Comparison of ENCODE assay signal across 20 mouse cellular contexts in the genomic region with DNA sequence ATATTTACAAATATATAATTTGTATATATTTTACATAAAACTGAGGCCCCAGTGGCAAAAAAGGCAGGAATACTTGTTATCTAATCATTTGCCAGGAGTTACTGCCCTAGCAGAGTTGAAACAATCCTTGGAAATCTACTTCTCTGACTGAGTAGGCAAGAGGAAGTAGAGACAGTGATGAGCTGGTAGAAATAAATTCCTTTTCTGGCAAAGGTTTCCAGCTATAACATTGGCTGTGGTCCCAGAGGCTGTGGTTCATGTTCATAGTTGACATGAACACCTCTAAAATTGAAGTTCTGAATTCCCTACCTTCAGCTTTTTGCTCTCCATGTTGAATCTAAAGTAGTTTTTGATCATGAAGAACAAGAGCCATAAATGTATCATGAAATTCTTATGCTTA. TPM values are rescaled to one million over a fixed set of nuclear protein-coding genes. Genes with fewer than 3 reads are reported as not detected.
DNase-seq lines count a peak whose midpoint lies in the region; ATAC-seq and TF ChIP-seq lines count a peak whose summit lies in the region.
"Had no signal": no experiment of that assay in that cellular context is flagged by ENCODE, and none has a peak within 500 bp of the region (broad histone marks: within the 10 kb centered on the region; RNA-seq: fewer than 3 reads in every experiment).

No protein-coding gene starts in this region.

- H3K27me3 ChIP-seq in heart, embryonic 13.5 days (replicated peaks) = no peaks in the 10 kb centered on the region
- no peaks in the 10 kb centered on the region for H3K27me3 ChIP-seq in lung, embryonic 16.5 days (ENCODE audit: control insufficient read depth, insufficient read depth, low read depth, low read length)
- no peaks in the 10 kb centered on the region for H3K27me3 ChIP-seq in midbrain, embryonic 11.5 days (ENCODE audit: control insufficient read depth, insufficient read depth, low read length)
- H3K27me3 ChIP-seq: forebrain, embryonic 15.5 days; hindbrain, embryonic 13.5 days; kidney, embryonic 15.5 days had no signal

- peaks cover 19% of the 10 kb centered on the region for H3K4me1 ChIP-seq in heart, embryonic 13.5 days
- H3K4me1 ChIP-seq in lung, embryonic 16.5 days (replicated peaks; ENCODE audit: control insufficient read depth, insufficient read depth, low read length) = 0 out of 2 replicates have a peak, but pooled peaks cover 4% of the 10 kb centered on the region
- peaks cover 14% of the 10 kb centered on the region for H3K4me1 ChIP-seq in embryonic fibroblast, embryonic 13.5 days (ENCODE audit: control insufficient read depth, insufficient read depth, low read length)
- H3K4me1 ChIP-seq in midbrain, embryonic 11.5 days (ENCODE audit: control insufficient read depth, insufficient read depth, low read length) = no peaks in the 10 kb centered on the region
- H3K4me1 ChIP-seq: forebrain, embryonic 15.5 days; hindbrain, embryonic 13.5 days had no signal

- no peak overlapping the region for H3K9ac ChIP-seq in heart, embryonic 13.5 days
- H3K9ac ChIP-seq in lung, embryonic 16.5 days (ENCODE audit: low read length) = no peak overlapping the region
- no peak overlapping the region for H3K9ac ChIP-seq in midbrain, embryonic 11.5 days (ENCODE audit: low read length)
- H3K9ac ChIP-seq: forebrain, embryonic 15.5 days; hindbrain, embryonic 13.5 days; kidney, embryonic 15.5 days had no signal

- no peak for TF ChIP-seq POLR2A in embryonic fibroblast, embryonic 13.5 days (IDR thresholded peaks at IDR 0.05; ENCODE audit: low read depth, low read length)

- intact Hi-C loops in heart, postnatal 14 days (cut with DNase I) = no loop called here

- no peak for TF ChIP-seq CTCF in embryonic fibroblast, embryonic 13.5 days (IDR thresholded peaks at IDR 0.05; ENCODE audit: borderline replicate concordance, insufficient read depth, low read length)

- H3K36me3 ChIP-seq in heart, embryonic 13.5 days = no peaks in the 10 kb centered on the region
- no peaks in the 10 kb centered on the region for H3K36me3 ChIP-seq in lung, embryonic 16.5 days (ENCODE audit: control insufficient read depth, insufficient read depth, low read length)
- H3K36me3 ChIP-seq in midbrain, embryonic 11.5 days (ENCODE audit: control insufficient read depth, insufficient read depth, low read length) = no peaks in the 10 kb centered on the region
- H3K36me3 ChIP-seq: forebrain, embryonic 15.5 days; hindbrain, embryonic 13.5 days; kidney, embryonic 15.5 days had no signal

- no peak overlapping the region for H3K4me2 ChIP-seq in heart, embryonic 13.5 days
- H3K4me2 ChIP-seq in lung, embryonic 16.5 days (ENCODE audit: low read depth, low read length) = no peak overlapping the region
- no peak overlapping the region for H3K4me2 ChIP-seq in midbrain, embryonic 11.5 days
- H3K4me2 ChIP-seq: forebrain, embryonic 15.5 days; hindbrain, embryonic 13.5 days; kidney, embryonic 15.5 days had no signal

- H3K4me3 ChIP-seq in heart, embryonic 13.5 days = no peak overlapping the region
- H3K4me3 ChIP-seq in lung, embryonic 16.5 days (ENCODE audit: low read length) = no peak overlapping the region
- H3K4me3 ChIP-seq in embryonic fibroblast, embryonic 13.5 days (ENCODE audit: insufficient read depth, low read length) = no peak overlapping the region
- H3K4me3 ChIP-seq in midbrain, embryonic 11.5 days (ENCODE audit: low read depth, low read length) = no peak overlapping the region
- H3K4me3 ChIP-seq: forebrain, embryonic 15.5 days; hindbrain, embryonic 13.5 days; kidney, embryonic 15.5 days had no signal

- no peaks in the 10 kb centered on the region for H3K9me3 ChIP-seq in heart, embryonic 13.5 days
- no peaks in the 10 kb centered on the region for H3K9me3 ChIP-seq in lung, embryonic 16.5 days (ENCODE audit: control insufficient read depth, low read length)
- no peaks in the 10 kb centered on the region for H3K9me3 ChIP-seq in midbrain, embryonic 11.5 days (ENCODE audit: control insufficient read depth, low read length)
- H3K9me3 ChIP-seq: forebrain, embryonic 15.5 days; hindbrain, embryonic 13.5 days; kidney, embryonic 15.5 days had no signal

- no peak for ATAC-seq in heart, embryonic 13.5 days (ENCODE audit: extremely low read depth, insufficient number of reproducible peaks, low FRiP score, low TSS enrichment)
- ATAC-seq in lung, embryonic 16.5 days (ENCODE audit: low read depth) = peak; percentile 52; the same call in 1 of the 2 replicates
- ATAC-seq in midbrain, embryonic 11.5 days (ENCODE audit: low FRiP score) = no peak
- ATAC-seq: forebrain, embryonic 15.5 days had no signal

- H3K27ac ChIP-seq in heart, embryonic 13.5 days (replicated peaks) = peak overlapping the region; percentile 58
- H3K27ac ChIP-seq in lung, embryonic 16.5 days (ENCODE audit: low read length) = 0 out of 2 replicates have a peak overlapping the region, but pooled peaks have one; percentile 49
- H3K27ac ChIP-seq in embryonic fibroblast, embryonic 13.5 days (ENCODE audit: insufficient read depth, low read length) = peak overlapping the region; percentile 72
- H3K27ac ChIP-seq in midbrain, embryonic 11.5 days (ENCODE audit: low read depth, low read length) = no peak overlapping the region
- H3K27ac ChIP-seq: forebrain, embryonic 15.5 days; hindbrain, embryonic 13.5 days had no signal

- no peak for DNase-seq in heart, postnatal 14 days
- no peak for DNase-seq in lung, postnatal 14 days
- peak; percentile 59 for DNase-seq in Muller cell, postnatal 12 days (ENCODE audit: inconsistent ontology term)
- no peak for DNase-seq in urinary bladder, adult 2 months (ENCODE audit: low spot score)
- no peak for DNase-seq in midbrain, embryonic 11.5 days (ENCODE audit: low spot score, missing footprints)
- DNase-seq: embryo, embryonic 11 days; thymus, postnatal 36 days had no signal

RNA-seq across cellular contexts. Expression of a gene that starts 43.3 kb away (rescaled TPM):
- 39.2 and 45.4 TPM in 2 replicates for polyA plus RNA-seq in heart, embryonic 13.5 days (2015; fragmentation: Nextera tagmentation; extraction: Ambion mirVana)
- total RNA-seq in heart, postnatal 14 days (2021) = 10 to 100 TPM; 15.0 to 20.8 TPM
- 58.4 and 61.9 TPM in 2 replicates for polyA plus RNA-seq in lung, embryonic 16.5 days (2015; fragmentation: Nextera tagmentation; extraction: Ambion mirVana)
- polyA plus RNA-seq in embryonic fibroblast, embryonic 13.5 days (2011; ENCODE audit: insufficient read length, low read depth, missing spikeins) = 127 and 146 TPM in 2 replicates
- 28.7 and 29.6 TPM in 2 replicates for polyA plus RNA-seq in urinary bladder, adult 2 months (2012; rRNA removed)
- 80.8 and 92.4 TPM in 2 replicates for polyA plus RNA-seq in midbrain, embryonic 11.5 days (2014; fragmentation: Nextera tagmentation; extraction: Ambion mirVana)

RNA-seq across cellular contexts. Expression of a gene that starts 51.8 kb away (rescaled TPM):
- polyA plus RNA-seq in heart, embryonic 13.5 days (2015; fragmentation: Nextera tagmentation; extraction: Ambion mirVana) = not detected in 2 replicates
- not detected for total RNA-seq in heart, postnatal 14 days (2021)
- polyA plus RNA-seq in lung, embryonic 16.5 days (2015; fragmentation: Nextera tagmentation; extraction: Ambion mirVana) = not detected in 2 replicates
- not detected in 2 replicates for polyA plus RNA-seq in embryonic fibroblast, embryonic 13.5 days (2011; ENCODE audit: insufficient read length, low read depth, missing spikeins)
- not detected in 2 replicates for polyA plus RNA-seq in urinary bladder, adult 2 months (2012; rRNA removed)
- polyA plus RNA-seq in midbrain, embryonic 11.5 days (2014; fragmentation: Nextera tagmentation; extraction: Ambion mirVana) = not detected in 2 replicates
- total RNA-seq: gastrocnemius, postnatal 36 days; layer of hippocampus, postnatal 25 days; left cerebral cortex, postnatal 14 days; liver, adult 2 months had no signal
- polyA plus RNA-seq: forebrain, embryonic 15.5 days; heart, embryonic 14.5 days; hindbrain, embryonic 13.5 days; intestine, embryonic 14.5 days; kidney, embryonic 15.5 days; liver, adult 2 months; midbrain, embryonic 14.5 days had no signal
